Mouse (Mus musculus) CH12.LX (cell line): Measurements from ENCODE around the gene Foxp1. TPM values are rescaled to one million over a fixed set of nuclear protein-coding genes. Genes with fewer than 3 reads are reported as not detected.

Experiments
- DNase-seq: peaks from one replicate; pipeline ENCODE4 v3.0.0-alpha.2; 2013; ENCODE audit errors: extremely low read depth
- H3K27ac ChIP-seq: 2 replicates; pipeline ENCODE4 v1.5.1; 2012; ENCODE audit warnings: low read depth, mild to moderate bottlenecking, control low read depth, moderate library complexity; ENCODE audit not compliant: insufficient read depth
- H3K27me3 ChIP-seq: replicated peaks from 2 replicates; pipeline ENCODE3; 2012; ENCODE audit warnings: inconsistent platforms
- H3K36me3 ChIP-seq, 2 experiments: replicated peaks in 1 of 2; 2 replicates each; pipeline versions ENCODE3 to v1.6.1; 2012; ENCODE audit warnings: inconsistent platforms in 1 of 2, low read length in 1 of 2, mild to moderate bottlenecking in 1 of 2, mixed read lengths in 1 of 2, moderate library complexity in 1 of 2; ENCODE audit not compliant: control insufficient read depth in 1 of 2, insufficient read depth in 1 of 2
- H3K4me1 ChIP-seq, 2 experiments: 2 replicates each; pipeline ENCODE4 v1.6.1; 2012; ENCODE audit warnings: inconsistent platforms in 1 of 2, moderate library complexity in 1 of 2; ENCODE audit not compliant: insufficient read depth in 2 of 2, control insufficient read depth in 1 of 2
- H3K4me2 ChIP-seq: 2 replicates; pipeline ENCODE4 v1.6.1; 2012; ENCODE audit warnings: low read depth, mild to moderate bottlenecking, control low read depth; ENCODE audit not compliant: poor library complexity, insufficient read depth, severe bottlenecking
- H3K4me3 ChIP-seq, 3 experiments: fragments of 150-350 bp in 1 of 3; sonication (generic) in 1 of 3; replicated peaks in 1 of 3; 2 replicates each; pipeline versions ENCODE3 to v1.5.1; 2011 to 2012; ENCODE audit warnings: low read depth in 2 of 3, low read length in 2 of 3, mild to moderate bottlenecking in 2 of 3, moderate library complexity in 2 of 3, control low read depth in 1 of 3, improper control_type of control experiment in 1 of 3, inconsistent platforms in 1 of 3, mixed read lengths in 1 of 3; ENCODE audit not compliant: poor library complexity in 1 of 3
- H3K79me2 ChIP-seq: replicated peaks from 2 replicates; pipeline ENCODE4 v1.6.1; 2012; ENCODE audit warnings: mild to moderate bottlenecking, moderate library complexity; ENCODE audit not compliant: control insufficient read depth, poor library complexity, insufficient read depth, severe bottlenecking; ENCODE audit errors: extremely low read depth
- H3K9ac ChIP-seq: 2 replicates; pipeline ENCODE4 v1.6.1; 2012; ENCODE audit warnings: low read depth, mild to moderate bottlenecking, control low read depth, moderate library complexity; ENCODE audit not compliant: insufficient read depth
- H3K9me3 ChIP-seq: replicated peaks from 2 replicates; pipeline ENCODE3; 2012; ENCODE audit warnings: low read length, inconsistent platforms, mixed read lengths
- BHLHE40 ChIP-seq: IDR thresholded peaks from 2 replicates; pipeline ENCODE4 v1.6.1; 2011; ENCODE audit warnings: mild to moderate bottlenecking, low read depth, low read length, improper control_type of control experiment
- CHD1 ChIP-seq: IDR thresholded peaks from 2 replicates; pipeline ENCODE4 v1.6.1; 2012; ENCODE audit warnings: low read depth, low read length, improper control_type of control experiment, inconsistent platforms
- CHD2 ChIP-seq: IDR thresholded peaks from 2 replicates; pipeline ENCODE4 v1.6.1; 2011; ENCODE audit warnings: low read length, improper control_type of control experiment
- CTCF ChIP-seq, 2 experiments: IDR thresholded peaks in 1 of 2; conservative IDR thresholded peaks in 1 of 2; 2 replicates each; pipeline ENCODE4 v1.5.1; 2011 to 2012; ENCODE audit warnings: low read depth in 2 of 2, low read length in 2 of 2, improper control_type of control experiment in 1 of 2, inconsistent platforms in 1 of 2, mild to moderate bottlenecking in 1 of 2, moderate library complexity in 1 of 2
- E2F4 ChIP-seq: IDR thresholded peaks from 2 replicates; pipeline ENCODE4 v1.6.1; 2011; ENCODE audit warnings: low read depth, low read length, improper control_type of control experiment; ENCODE audit not compliant: insufficient replicate concordance
- ELF1 ChIP-seq: IDR thresholded peaks from 2 replicates; pipeline ENCODE4 v1.6.1; 2014; ENCODE audit warnings: low read depth, mild to moderate bottlenecking, inconsistent platforms, low read length, improper control_type of control experiment
- EP300 ChIP-seq: IDR thresholded peaks from 2 replicates; pipeline ENCODE4 v1.6.1; 2011; ENCODE audit warnings: low read length, improper control_type of control experiment
- ETS1 ChIP-seq: conservative IDR thresholded peaks from 2 replicates; pipeline ENCODE4 v1.6.1; 2012; ENCODE audit warnings: low read depth, mild to moderate bottlenecking, inconsistent platforms, low read length, improper control_type of control experiment, moderate library complexity
- GABPA ChIP-seq: IDR thresholded peaks from 2 replicates; pipeline ENCODE4 v1.6.1; 2012; ENCODE audit warnings: low read depth, low read length, improper control_type of control experiment, inconsistent platforms; ENCODE audit not compliant: insufficient replicate concordance
- HCFC1 ChIP-seq: IDR thresholded peaks from 2 replicates; pipeline ENCODE4 v1.6.1; 2012; ENCODE audit warnings: low read depth, mild to moderate bottlenecking, inconsistent platforms, low read length, improper control_type of control experiment
- IRF4 ChIP-seq: IDR thresholded peaks from 2 replicates; pipeline ENCODE4 v1.6.1; 2014; ENCODE audit warnings: low read depth, mild to moderate bottlenecking, inconsistent platforms, low read length, improper control_type of control experiment
- JUN ChIP-seq: IDR thresholded peaks from 2 replicates; pipeline ENCODE4 v1.6.1; 2011; ENCODE audit warnings: low read depth, mild to moderate bottlenecking, low read length, improper control_type of control experiment, moderate library complexity; ENCODE audit not compliant: insufficient read depth
- JUND ChIP-seq: conservative IDR thresholded peaks from 2 replicates; pipeline ENCODE4 v1.6.1; 2011; ENCODE audit warnings: low read depth, low read length, improper control_type of control experiment
- KAT2A ChIP-seq: IDR thresholded peaks from 2 replicates; pipeline ENCODE4 v1.6.1; 2012; ENCODE audit warnings: low read length, improper control_type of control experiment, inconsistent platforms; ENCODE audit not compliant: insufficient replicate concordance
- MAFK ChIP-seq: IDR thresholded peaks from 2 replicates; pipeline ENCODE4 v1.6.1; 2011; ENCODE audit warnings: low read length, improper control_type of control experiment; ENCODE audit not compliant: insufficient replicate concordance
- MAX ChIP-seq: IDR thresholded peaks from 2 replicates; pipeline ENCODE4 v1.6.1; 2011; ENCODE audit warnings: low read length, improper control_type of control experiment
- MAZ ChIP-seq: IDR thresholded peaks from 2 replicates; pipeline ENCODE4 v1.6.1; 2012; ENCODE audit warnings: low read depth, mild to moderate bottlenecking, inconsistent platforms, low read length, improper control_type of control experiment, moderate library complexity
- MEF2A ChIP-seq: IDR thresholded peaks from 2 replicates; pipeline ENCODE4 v1.6.1; 2014; ENCODE audit warnings: low read depth, mild to moderate bottlenecking, inconsistent platforms, low read length, improper control_type of control experiment, borderline replicate concordance
- MXI1 ChIP-seq: IDR thresholded peaks from 2 replicates; pipeline ENCODE4 v1.6.1; 2011; ENCODE audit warnings: mild to moderate bottlenecking, low read depth, low read length, improper control_type of control experiment
- MYC ChIP-seq: IDR thresholded peaks from 2 replicates; pipeline ENCODE4 v1.6.1; 2011; ENCODE audit warnings: low read depth, mild to moderate bottlenecking, improper control_type of control experiment, low read length
- NELFE ChIP-seq: IDR thresholded peaks from 2 replicates; pipeline ENCODE4 v1.6.1; 2011; ENCODE audit warnings: low read depth, low read length, improper control_type of control experiment
- NRF1 ChIP-seq: IDR thresholded peaks from 2 replicates; pipeline ENCODE4 v1.6.1; 2014; ENCODE audit warnings: low read depth, mild to moderate bottlenecking, inconsistent platforms, low read length, improper control_type of control experiment, moderate library complexity
- PAX5 ChIP-seq: IDR thresholded peaks from 2 replicates; pipeline ENCODE4 v1.6.1; 2012; ENCODE audit warnings: low read length, inconsistent platforms, mixed read lengths
- POLR2A ChIP-seq: IDR thresholded peaks from 2 replicates; pipeline ENCODE4 v1.6.1; 2011; ENCODE audit warnings: low read depth, mild to moderate bottlenecking, improper control_type of control experiment, low read length
- POLR2AphosphoS2 ChIP-seq: IDR thresholded peaks from 2 replicates; pipeline ENCODE4 v1.6.1; 2011; ENCODE audit warnings: low read depth, low read length, improper control_type of control experiment
- RAD21 ChIP-seq: IDR thresholded peaks from 2 replicates; pipeline ENCODE4 v1.6.1; 2011; ENCODE audit warnings: low read depth, mild to moderate bottlenecking, low read length, improper control_type of control experiment, moderate library complexity
- RCOR1 ChIP-seq: conservative IDR thresholded peaks from 2 replicates; pipeline ENCODE4 v1.6.1; 2012; ENCODE audit warnings: low read depth, mild to moderate bottlenecking, inconsistent platforms, low read length, improper control_type of control experiment
- SIN3A ChIP-seq: IDR thresholded peaks from 2 replicates; pipeline ENCODE4 v1.6.1; 2012; ENCODE audit warnings: low read length, improper control_type of control experiment, inconsistent platforms
- SMC3 ChIP-seq: IDR thresholded peaks from 2 replicates; pipeline ENCODE4 v1.6.1; 2011; ENCODE audit warnings: low read depth, low read length, improper control_type of control experiment
- TBP ChIP-seq: conservative IDR thresholded peaks from 2 replicates; pipeline ENCODE4 v1.6.1; 2011; ENCODE audit warnings: low read depth, low read length, improper control_type of control experiment
- TCF12 ChIP-seq: IDR thresholded peaks from 2 replicates; pipeline ENCODE4 v1.6.1; 2014; ENCODE audit warnings: low read depth, mild to moderate bottlenecking, inconsistent platforms, low read length, improper control_type of control experiment
- UBTF ChIP-seq: IDR thresholded peaks from 2 replicates; pipeline ENCODE4 v1.6.1; 2012; ENCODE audit warnings: low read depth, mild to moderate bottlenecking, inconsistent platforms, low read length, improper control_type of control experiment, moderate library complexity
- USF1 ChIP-seq: IDR thresholded peaks from 2 replicates; pipeline ENCODE4 v1.6.1; 2014; ENCODE audit warnings: low read depth, mild to moderate bottlenecking, inconsistent platforms, low read length, improper control_type of control experiment
- USF2 ChIP-seq: conservative IDR thresholded peaks from 2 replicates; pipeline ENCODE4 v1.6.1; 2011; ENCODE audit warnings: low read depth, low read length, improper control_type of control experiment
- ZC3H11A ChIP-seq: IDR thresholded peaks from 2 replicates; pipeline ENCODE4 v1.6.1; 2012; ENCODE audit warnings: low read depth, mild to moderate bottlenecking, inconsistent platforms, low read length, improper control_type of control experiment
- ZKSCAN1 ChIP-seq: IDR thresholded peaks from 2 replicates; pipeline ENCODE4 v1.6.1; 2012; ENCODE audit warnings: low read depth, inconsistent platforms, low read length, improper control_type of control experiment, borderline replicate concordance
- ZMIZ1 ChIP-seq: IDR thresholded peaks from 2 replicates; pipeline ENCODE4 v1.6.1; 2012; ENCODE audit warnings: low read depth, mild to moderate bottlenecking, inconsistent platforms, low read length, improper control_type of control experiment
- ZNF384 ChIP-seq: IDR thresholded peaks from 2 replicates; pipeline ENCODE4 v1.6.1; 2012; ENCODE audit warnings: low read depth, low read length, improper control_type of control experiment, inconsistent platforms
- dilution Hi-C: fragments of 300-500 bp; cut with MboI; formaldehyde crosslinking; loops from 2 replicates; pipeline ENCODE4 v1.14.3; 2020; ENCODE audit warnings: low sequenced_read_pairs; ENCODE audit not compliant: extremely low pct_unique_long_range_greater_than_20kb, extremely low pct_ligation_motif_present
- in situ Hi-C: fragments of 300-500 bp; cut with MboI; formaldehyde crosslinking; loops from 3 replicates; pipeline ENCODE4 v1.14.3; 2019; ENCODE audit warnings: low sequenced_read_pairs, low pct_ligation_motif_present, low pct_unique_long_range_greater_than_20kb, mixed read lengths
- polyA plus RNA-seq: library from polyadenylated mRNA; unstranded; fragments of >175 nt; gene quantifications from 2 replicates; pipeline ENCODE4 v1.2.1, GENCODE M21; 2012; ENCODE audit warnings: low read depth; ENCODE audit not compliant: insufficient read length
- total RNA-seq, 2 experiments: library from RNA; depleted of rRNA; stranded (reverse); fragments of 300-350 nt in 1 of 2; fragments of >200 nt in 1 of 2; gene quantifications; 2 replicates each; pipeline ENCODE4 v1.2.3; 2012 to 2014

Gene Foxp1
- total and polyA plus RNA-seq, 3 experiments, result 66.5 to 105 (median 87.4) TPM

DNA sequence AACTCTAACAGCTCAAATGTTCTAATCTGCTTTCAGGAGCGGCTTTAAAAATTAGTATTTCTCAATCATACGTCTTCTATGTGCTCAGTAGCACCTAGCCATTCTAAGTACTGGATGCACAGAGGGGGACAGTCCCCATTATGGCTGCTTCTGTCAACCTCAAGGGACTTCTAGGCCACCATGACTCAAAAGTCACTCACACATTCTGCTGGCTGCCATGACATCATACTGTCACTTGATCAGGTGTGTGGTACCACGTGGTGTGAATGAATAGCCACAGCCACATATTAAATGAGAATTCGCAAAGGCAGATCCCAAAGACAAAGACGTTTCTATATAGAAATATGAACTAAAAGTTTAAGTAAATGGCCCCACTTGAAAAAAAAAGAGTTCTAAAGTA, 247.9 kb downstream of the Foxp1 start:
- Histone ChIP-seq H3K27me3 (no peaks in the 10 kb centered on the region), H3K36me3 (peaks cover 0 to 4% of the 10 kb centered on the region in 2 experiments), H3K27ac (peak overlapping the region; percentile 98), H3K9me3 (no peaks in the 10 kb centered on the region), H3K9ac (peak overlapping the region; percentile 76), H3K79me2 (no peaks in the 10 kb centered on the region; the same call in none of the 2 replicates), H3K4me1 (peaks cover 39 to 73% of the 10 kb centered on the region in 2 experiments), H3K4me2 (peak overlapping the region; percentile 73), H3K4me3 (peak overlapping the region in 2 of 3 experiments; percentile 13 to 49)
- in situ Hi-C loops, result loop anchor here (10.0 kb wide), 1 partner anchor 180 kb away; no protein-coding TSS in a partner anchor
- dilution Hi-C loops, result no loop called here
- TF ChIP-seq RCOR1, result peak; percentile 97
- peak; percentile 91 for TF ChIP-seq USF1
- TF ChIP-seq HCFC1, result 0 out of 2 replicates have a peak, but pooled peaks have one; percentile 33
- TF ChIP-seq E2F4, result no peak
- peak; percentile 93 for TF ChIP-seq MEF2A
- TF ChIP-seq ZMIZ1, result no peak
- no peak for TF ChIP-seq POLR2AphosphoS2
- peak; percentile 98 for TF ChIP-seq BHLHE40
- TF ChIP-seq MAFK, result peak; percentile 79; the same call in 1 of the 2 replicates
- TF ChIP-seq POLR2A, result peak; percentile 40; the same call in 1 of the 2 replicates
- TF ChIP-seq MYC, result peak; percentile 95
- TF ChIP-seq IRF4, result peak; percentile 98
- TF ChIP-seq JUN, result peak; percentile 96
- TF ChIP-seq SMC3, result peak; percentile 12; the same call in 1 of the 2 replicates
- peak; percentile 90 for TF ChIP-seq USF2
- no peak for TF ChIP-seq ELF1
- TF ChIP-seq JUND, result peak; percentile 90
- peak; percentile 17; the same call in 1 of the 2 replicates for TF ChIP-seq MAZ
- peak; percentile 96 for TF ChIP-seq TCF12
- no peak; the same call in none of the 2 replicates for TF ChIP-seq RAD21
- TF ChIP-seq SIN3A, result peak; percentile 95
- TF ChIP-seq EP300, result peak; percentile 97
- no peak for TF ChIP-seq ZC3H11A
- no peak for TF ChIP-seq UBTF
- TF ChIP-seq PAX5, result no peak
- no peak; the same call in 1 of the 2 replicates for TF ChIP-seq CHD1
- TF ChIP-seq ZNF384, result peak; percentile 57
- peak; percentile 99 for TF ChIP-seq ETS1
- peak; percentile 99 for TF ChIP-seq MAX
- TF ChIP-seq MXI1, result peak; percentile 90
- TF ChIP-seq TBP, result 0 out of 2 replicates have a peak, but pooled peaks have one; percentile 4
- no peak for TF ChIP-seq NELFE
- TF ChIP-seq GABPA, result peak; percentile 37
- 0 out of 2 replicates have a peak, but pooled peaks have one; percentile 55 for TF ChIP-seq KAT2A
- peak; percentile 51; the same call in 1 of the 2 replicates for TF ChIP-seq NRF1
- TF ChIP-seq CHD2, result peak; percentile 56
- no peak for TF ChIP-seq ZKSCAN1
- no peak for TF ChIP-seq CTCF (conservative IDR thresholded peaks at IDR 0.05 in 1 of 2, IDR thresholded peaks at IDR 0.05 in 1 of 2; ENCODE audit: low read depth in 2 of 2, low read length in 2 of 2)
- peak; percentile 97 for DNase-seq
